Mouse (Mus musculus): Measurements from ENCODE around the gene Zbtb17.

DNA sequence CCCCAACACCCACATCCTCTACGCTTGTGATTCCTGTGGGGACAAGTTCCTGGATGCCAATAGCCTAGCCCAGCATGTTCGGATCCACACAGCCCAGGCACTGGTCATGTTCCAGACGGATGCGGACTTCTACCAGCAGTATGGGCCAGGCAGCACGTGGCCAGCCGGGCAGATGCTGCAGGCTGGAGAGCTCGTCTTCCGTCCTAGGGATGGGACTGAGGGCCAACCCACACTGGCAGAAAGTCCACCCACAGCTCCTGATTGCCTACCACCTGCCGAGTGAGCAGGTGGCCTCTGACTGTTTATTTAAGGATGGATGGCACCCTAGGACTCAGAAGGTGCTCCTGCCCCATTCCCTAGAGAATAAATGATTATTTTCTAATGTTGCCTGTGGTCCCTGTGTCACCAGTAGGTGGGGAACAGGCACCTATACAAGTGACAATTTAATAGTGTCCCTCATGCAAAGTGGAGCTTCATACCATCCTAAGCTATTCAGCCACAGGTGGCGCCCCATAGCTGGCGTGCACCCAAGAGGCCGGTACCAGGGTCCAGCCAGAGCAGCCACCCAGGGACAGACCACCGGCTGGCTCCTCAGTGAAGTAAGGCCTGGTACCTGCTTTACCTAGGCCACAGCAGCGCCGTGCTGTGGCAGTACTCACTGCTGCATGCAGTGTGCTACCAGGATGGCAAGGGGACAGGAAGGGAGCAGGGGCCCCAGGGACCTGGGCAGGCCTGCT, 22.6 kb downstream of the Zbtb17 start:
- no peak for TF ChIP-seq GATA1 (IDR thresholded peaks at IDR 0.05; ENCODE audit: low read length)
- no peak for TF ChIP-seq TAL1 (IDR thresholded peaks at IDR 0.05; ENCODE audit: low read length)
